Mouse (Mus musculus) T-cell, adult 66 days (primary cell): ENCODE data around the gene Gm3327. TPM values are rescaled to one million over a fixed set of nuclear protein-coding genes. Genes with fewer than 3 reads are reported as not detected.

ENCODE experiments used
- total RNA-seq, 2 experiments: library from RNA; stranded (reverse); gene quantifications; 3 replicates in 1 of 2; 4 replicates in 1 of 2; pipeline ENCODE4 v1.2.4; 2023

Gene Gm3327
- not detected for total RNA-seq

GRCm38 (mm10) chr14:44123551-44123950 lies at the start of gene Gm3327:
Gm3327 (plus strand) TSS chr14:44123851.

GRCm38 (mm10) chr14:44102354-44102753 lies 21.3 kb upstream of the Gm3327 start, which contains the start of gene Ear2:
Ear2 (plus strand) TSS chr14:44102654.

Other genes with a start within 250 kb of the Gm3327 start
- not detected for gene Ear1, start 248.3 kb upstream of the Gm3327 start, total RNA-seq
- gene Ear10, start 200.3 kb upstream of the Gm3327 start, total RNA-seq = not detected
- gene Gm8113, start 198.5 kb upstream of the Gm3327 start, total RNA-seq = not detected
- not detected for gene Ang5, start 166.8 kb upstream of the Gm3327 start, total RNA-seq
- gene Ang6, start 121.6 kb upstream of the Gm3327 start, total RNA-seq = not detected
- gene Ear2, start 21.2 kb upstream of the Gm3327 start, total RNA-seq = not detected
- gene Gm8212, start 73.8 kb downstream of the Gm3327 start, total RNA-seq = not detected
- not detected for gene 4930503E14Rik, start 89.4 kb downstream of the Gm3327 start, total RNA-seq
- not detected for gene Gm8220, start 161.7 kb downstream of the Gm3327 start, total RNA-seq
- not detected for gene Gm5930, start 214.7 kb downstream of the Gm3327 start, total RNA-seq
- not detected for gene Gm8229, start 241.5 kb downstream of the Gm3327 start, total RNA-seq